Mouse (Mus musculus) embryonic stem cell, embryonic (primary cell): ENCODE results near the gene Gdap2.

ENCODE experiments used
- CTCF ChIA-PET, 4 experiments: fragments of 300-600 bp in 2 of 4; fragments of 350-600 bp in 2 of 4; sonication (Branson Sonifier 250); formaldehyde crosslinking; loops; one replicate each; lab custom pipeline; 2022; ENCODE audit warnings: inconsistent platforms in 2 of 4; lab: Charles Lee
- POLR2A ChIA-PET, 4 experiments: fragments of 300-600 bp in 2 of 4; fragments of 350-600 bp in 2 of 4; sonication (Branson Sonifier 250); formaldehyde crosslinking; loops; one replicate each; lab custom pipeline; 2022; ENCODE audit warnings: antibody characterized with exemption in 4 of 4, inconsistent platforms in 1 of 4; lab: Charles Lee

Gene Gdap2

DNA sequence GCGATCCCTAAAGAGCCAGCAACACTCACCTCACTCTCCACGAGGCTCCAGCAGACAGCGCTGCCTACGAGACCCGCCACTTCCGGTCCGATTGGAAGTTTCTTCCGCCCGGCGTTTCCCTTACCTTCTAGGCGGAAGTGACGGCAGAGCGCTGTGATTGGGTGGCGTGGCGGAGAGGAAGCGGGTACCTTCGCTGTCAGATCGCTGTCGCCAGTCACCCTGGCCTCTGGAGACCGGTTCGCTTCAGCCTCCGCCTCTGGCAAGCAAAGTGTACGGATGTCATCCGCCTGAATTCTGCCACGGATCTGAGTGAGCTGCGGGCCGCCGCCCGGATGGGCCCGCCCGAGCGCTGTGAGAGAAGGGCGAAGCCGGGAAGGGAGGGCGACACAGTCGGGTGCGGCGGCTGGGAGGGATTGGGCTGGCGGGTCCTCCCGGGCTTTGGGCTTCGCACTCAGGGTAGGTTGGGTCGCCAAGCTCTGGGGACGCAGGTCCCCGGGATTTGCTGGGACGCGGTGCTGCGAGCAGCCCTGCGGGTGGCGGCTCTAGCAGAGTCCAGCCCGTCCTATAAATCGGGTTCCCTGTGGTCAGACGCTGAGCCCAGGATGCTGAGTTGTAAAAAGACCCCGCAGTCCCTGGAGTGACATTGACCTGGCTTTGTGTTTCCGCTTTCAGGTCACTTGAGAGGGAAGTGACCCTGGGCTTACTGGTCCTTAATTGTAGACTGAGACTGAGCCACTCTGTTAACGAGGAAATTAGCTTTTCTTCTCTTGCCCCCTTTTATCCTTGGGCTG, at the start of gene Gdap2, which contains the start of gene Wdr3:
TSS of gene Gdap2 (plus strand) at position 67 of the 791 bp plus-strand sequence.
TSS of gene Wdr3 (minus strand) at position 93 of the 791 bp plus-strand sequence.
- CTCF ChIA-PET = interaction anchor here in 1 of 4 experiments (0.6 kb wide), 1 partner anchor 243 kb away, joined by 3 read pairs; no protein-coding TSS in a partner anchor
- POLR2A ChIA-PET = interaction anchor here in 2 of 4 experiments (1.0 to 1.5 kb wide), 5 partner anchors 10 to 326 kb away, joined by 3 to 7 read pairs (median 4); no protein-coding TSS in a partner anchor

- CTCF ChIA-PET = no interaction called here
- POLR2A ChIA-PET = no interaction called here
Observed at GRCm38 (mm10) chr3:100118681-100119080, 43.5 kb upstream of the Gdap2 start.

- POLR2A ChIA-PET = interaction anchor here in 1 of 4 experiments (1.9 kb wide), 1 partner anchor 11 kb away, joined by 6 read pairs; no protein-coding TSS in a partner anchor
- CTCF ChIA-PET = no interaction called here
Observed at GRCm38 (mm10) chr3:100121961-100122360, 40.2 kb upstream of the Gdap2 start.

DNA sequence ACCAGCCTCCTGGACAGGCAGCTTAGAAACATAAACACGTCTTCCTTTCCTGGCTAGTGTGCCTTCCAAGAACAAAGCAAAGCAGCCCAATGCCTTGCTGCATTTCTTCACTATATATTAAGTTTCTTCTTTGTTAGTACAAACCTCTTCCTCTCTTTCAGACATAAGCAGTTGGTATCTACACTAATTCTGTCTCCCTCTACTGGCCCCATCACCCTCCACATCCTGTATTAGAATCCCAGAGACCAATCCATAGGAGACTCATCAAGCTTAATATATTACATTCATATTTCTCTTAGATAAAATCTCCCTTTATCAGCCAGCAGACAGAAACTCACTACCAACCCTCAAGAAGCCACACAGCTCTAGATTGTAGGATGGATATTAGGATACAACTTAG, 39.7 kb upstream of the Gdap2 start:
- POLR2A ChIA-PET = interaction anchor here in 1 of 4 experiments (1.9 kb wide), 1 partner anchor 10 kb away, joined by 6 read pairs; no protein-coding TSS in a partner anchor
- CTCF ChIA-PET = no interaction called here

DNA sequence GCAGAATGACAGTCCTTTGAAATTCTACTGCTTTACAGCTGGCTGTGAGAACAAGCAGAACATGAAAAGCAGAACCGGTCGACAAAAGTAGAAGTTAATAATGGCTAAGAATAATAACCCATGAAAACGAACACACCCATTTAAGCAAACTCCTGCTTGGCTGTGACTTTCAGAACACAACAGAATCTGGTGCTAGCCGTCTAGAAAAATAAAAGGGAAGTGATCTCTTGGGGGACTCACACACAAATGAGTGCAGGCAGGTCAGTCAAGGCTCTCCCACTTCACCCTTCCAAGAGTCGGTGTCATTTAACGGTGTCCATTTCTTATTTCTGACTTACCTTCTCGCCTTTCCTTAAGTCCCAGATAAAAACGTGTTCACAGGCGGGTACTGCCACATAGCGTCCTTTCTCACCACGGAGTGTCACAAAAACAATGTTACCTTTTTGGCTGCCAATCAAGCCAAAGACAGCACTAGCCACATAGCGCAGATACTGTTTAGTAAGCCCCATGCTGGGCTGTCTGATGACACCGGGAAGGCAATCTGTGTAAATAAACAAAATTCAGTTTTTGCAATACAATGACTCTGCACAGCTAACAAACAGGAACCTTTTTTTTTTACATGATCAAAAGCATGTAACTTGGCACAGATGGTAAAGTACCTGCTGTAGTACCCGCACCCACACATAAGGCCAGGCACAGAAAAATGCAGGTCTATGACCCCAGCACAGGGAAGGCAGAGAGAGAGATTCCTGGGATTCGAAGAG, 1.3 kb upstream of the Gdap2 start:
- ChIA-PET POLR2A (interaction anchor here in 3 of 4 experiments (0.6 to 1.5 kb wide), 5 partner anchors 8 to 817 kb away, joined by 4 to 9 read pairs (median 6); no protein-coding TSS in a partner anchor), CTCF (no interaction called here)

GRCm38 (mm10) chr3:100161665-100162314, 391 bp upstream of the Gdap2 start:
- CTCF ChIA-PET = no interaction called here
- POLR2A ChIA-PET = interaction anchor here in 3 of 4 experiments (0.6 to 1.5 kb wide), 5 partner anchors 9 to 817 kb away, joined by 4 to 9 read pairs (median 6); no protein-coding TSS in a partner anchor

DNA sequence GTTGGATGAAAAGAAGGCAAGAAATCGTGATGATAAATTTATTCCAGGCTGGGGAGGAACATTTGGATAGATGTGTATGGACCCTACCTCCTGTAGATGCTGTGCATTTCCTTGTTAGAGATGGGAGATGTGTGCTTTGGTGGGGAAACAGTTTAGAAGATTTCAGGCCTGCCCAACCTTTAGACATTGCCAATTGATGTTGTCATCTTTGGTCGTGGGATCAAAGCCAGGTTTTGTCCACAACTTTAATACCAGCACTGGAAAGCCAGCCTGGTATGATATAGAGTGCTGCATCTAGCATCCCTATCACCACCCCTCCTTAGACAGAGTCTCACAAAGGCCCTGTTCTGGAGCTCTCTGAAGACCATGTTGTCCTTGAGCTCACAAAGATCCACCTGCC, 1.4 kb downstream of the Gdap2 start:
- ChIA-PET POLR2A (interaction anchor here in 2 of 4 experiments (0.6 to 1.4 kb wide), 3 partner anchors 9 to 325 kb away, joined by 3 read pairs; no protein-coding TSS in a partner anchor), CTCF (no interaction called here)

- ChIA-PET CTCF (interaction anchor here in 1 of 4 experiments (0.6 kb wide), 1 partner anchor 766 kb away, joined by 5 read pairs; no protein-coding TSS in a partner anchor), POLR2A (interaction anchor here in 3 of 4 experiments (0.6 to 1.4 kb wide), 5 partner anchors 8 to 913 kb away, joined by 4 to 7 read pairs (median 5); no protein-coding TSS in a partner anchor)
Observed at GRCm38 (mm10) chr3:100164991-100165390, 2.8 kb downstream of the Gdap2 start.

- ChIA-PET CTCF (no interaction called here), POLR2A (no interaction called here)
Observed at GRCm38 (mm10) chr3:100176031-100176430, 13.8 kb downstream of the Gdap2 start.

- ChIA-PET POLR2A (interaction anchor here in 1 of 4 experiments (0.6 kb wide), 1 partner anchor 313 kb away, joined by 3 read pairs; no protein-coding TSS in a partner anchor), CTCF (no interaction called here)
Observed at GRCm38 (mm10) chr3:100180471-100180870, 18.3 kb downstream of the Gdap2 start.

DNA sequence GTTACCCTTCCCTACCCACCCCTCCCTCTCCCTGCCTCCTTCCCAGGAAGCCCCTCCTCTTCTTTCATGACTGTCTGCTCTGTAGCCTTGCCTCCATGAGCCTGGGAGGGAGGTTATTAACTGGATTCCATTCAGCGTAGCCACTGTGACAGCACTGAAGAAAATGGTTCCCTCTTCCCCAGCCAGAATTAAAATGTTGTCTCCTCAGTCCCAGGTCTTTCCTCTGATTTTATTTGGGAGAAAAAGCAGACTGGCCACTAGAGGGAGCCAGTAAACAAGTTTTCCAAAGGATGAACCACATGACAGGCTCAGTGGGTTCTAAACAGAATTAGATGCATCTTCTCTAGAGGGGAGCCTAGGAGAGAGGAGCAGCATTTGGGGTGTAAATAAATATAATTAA, 27.3 kb downstream of the Gdap2 start:
- ChIA-PET POLR2A (no interaction called here), CTCF (no interaction called here)

GRCm38 (mm10) chr3:100189861-100190260, 27.7 kb downstream of the Gdap2 start:
- ChIA-PET CTCF (no interaction called here), POLR2A (no interaction called here)

DNA sequence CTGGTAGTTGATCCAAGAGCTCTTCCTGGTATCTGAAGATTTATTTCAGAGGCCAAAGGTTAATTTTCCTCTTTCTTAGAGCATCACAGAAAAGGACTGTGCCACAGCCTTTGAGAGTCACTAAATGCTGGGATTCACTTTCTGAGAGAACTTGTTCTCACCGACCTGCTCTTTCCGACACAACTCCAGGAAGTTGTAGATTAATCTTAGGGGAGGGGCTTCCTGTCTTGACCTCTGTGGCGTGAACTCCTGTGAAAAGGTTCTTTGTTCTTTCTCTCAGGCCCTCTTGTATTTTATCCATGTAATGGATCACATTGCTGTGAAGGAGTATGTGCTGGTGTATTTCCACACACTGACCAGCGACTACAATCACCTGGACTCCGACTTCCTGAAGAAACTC, 32.0 kb downstream of the Gdap2 start:
- ChIA-PET CTCF (no interaction called here), POLR2A (no interaction called here)

DNA sequence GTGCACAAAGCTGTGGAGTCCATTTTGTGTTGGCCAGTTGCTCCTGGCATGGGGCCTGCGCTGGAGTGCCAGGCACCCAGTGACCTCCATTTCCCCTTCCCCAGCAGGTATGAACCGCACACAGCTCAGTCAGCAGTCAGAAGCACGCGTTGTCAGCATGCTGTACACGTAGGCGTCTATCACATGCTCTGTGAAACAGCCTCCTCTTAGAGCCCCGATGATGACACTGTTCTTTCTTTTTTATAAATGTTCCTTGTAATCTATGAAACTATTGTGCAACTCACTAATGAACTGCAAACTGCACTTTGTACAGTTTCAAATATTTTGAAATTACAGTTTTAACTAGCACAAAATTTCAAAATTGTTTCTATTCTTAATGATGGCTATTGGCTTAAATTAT, 39.4 kb downstream of the Gdap2 start:
- ChIA-PET POLR2A (interaction anchor here in 2 of 4 experiments (0.6 to 0.7 kb wide), 3 partner anchors 20 to 216 kb away, joined by 3 to 6 read pairs (median 3); no protein-coding TSS in a partner anchor), CTCF (no interaction called here)

- ChIA-PET POLR2A (no interaction called here), CTCF (no interaction called here)
Observed at GRCm38 (mm10) chr3:100206973-100207372, 44.8 kb downstream of the Gdap2 start.

- POLR2A ChIA-PET = no interaction called here
Observed at GRCm38 (mm10) chr3:100215469-100215868, 53.3 kb downstream of the Gdap2 start.

DNA sequence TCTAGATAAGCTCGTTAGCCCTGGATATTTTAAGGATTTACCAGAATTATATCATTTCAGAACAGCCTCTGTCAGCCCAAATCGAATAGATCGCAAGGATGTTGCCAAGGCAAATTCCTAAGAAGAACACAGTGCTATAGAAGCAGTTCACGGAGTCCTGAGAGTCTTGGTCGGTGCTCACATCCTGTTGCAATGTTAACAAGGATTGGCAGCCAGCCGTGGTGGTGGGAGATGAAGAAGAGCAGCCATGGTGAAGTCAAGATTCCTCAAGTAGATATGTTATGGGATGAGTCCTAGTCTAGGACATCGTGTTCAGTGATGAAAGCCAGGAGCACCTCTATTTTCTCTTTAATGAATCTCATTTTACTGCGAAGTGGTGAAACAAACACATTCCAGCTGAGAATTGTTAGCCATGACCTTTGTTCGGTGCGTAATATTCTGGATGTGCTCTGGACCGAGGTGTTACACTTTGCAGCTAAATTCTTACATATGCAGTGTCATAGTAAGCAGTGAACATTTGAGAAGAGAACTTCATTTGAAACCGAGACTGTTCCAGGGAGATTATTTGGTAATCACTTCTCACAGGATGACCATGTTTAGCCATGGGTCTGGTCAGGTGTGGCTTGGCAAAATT, 63.3 kb downstream of the Gdap2 start:
- ChIA-PET POLR2A (no interaction called here), CTCF (interaction anchor here in 1 of 4 experiments (1.8 kb wide), 1 partner anchor 197 kb away, joined by 3 read pairs; no protein-coding TSS in a partner anchor)

More at GRCm38 (mm10) chr3:100215469-100215868, 53.3 kb downstream of the Gdap2 start:
- CTCF ChIA-PET = no interaction called here

GRCm38 (mm10) chr3:100227509-100227908, 65.3 kb downstream of the Gdap2 start:
- ChIA-PET CTCF (interaction anchor here in 1 of 4 experiments (1.8 kb wide), 1 partner anchor 195 kb away, joined by 3 read pairs; no protein-coding TSS in a partner anchor), POLR2A (no interaction called here)
